Mouse (Mus musculus): ENCODE measurements around the gene Armcx4. TPM values are rescaled to one million over a fixed set of nuclear protein-coding genes. Genes with fewer than 3 reads are reported as not detected.
"Not testable (repeated sequence)": the region's sequence is repeated elsewhere in the genome, so short reads cannot be mapped to it uniquely, and the experiment has no call there.

Armcx4 gene
- total RNA-seq (2021), result 13.9 and 15.5 TPM in 2 replicates
- long read RNA-seq, experiment 1, partial matches to known transcripts, result 0 of 2 reads
- long read RNA-seq, experiment 1, other reads (novel, unspliced or antisense), result 2 of 2 reads
- long read RNA-seq, experiment 2, result 0 reads

DNA sequence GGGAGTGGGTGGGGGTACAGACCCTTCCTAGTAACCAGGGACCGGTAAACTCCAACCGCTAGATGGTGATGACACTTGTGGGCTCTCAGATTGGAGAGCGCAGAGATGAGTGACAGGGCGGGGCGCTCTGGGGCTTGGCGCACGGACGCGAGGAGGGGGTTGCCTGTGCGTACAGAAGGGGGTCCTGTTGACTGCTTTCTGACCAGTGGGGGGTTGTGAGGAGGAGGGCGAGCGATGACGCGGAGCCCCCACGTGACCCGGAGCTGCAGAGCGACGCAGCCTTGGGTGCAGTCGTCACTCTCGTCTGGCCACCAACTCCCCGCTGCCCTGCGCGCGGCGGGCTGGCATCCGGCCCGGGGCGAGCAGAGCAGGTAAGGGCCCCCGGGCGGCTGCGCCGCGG, at the start of gene Armcx4:
Gene Armcx4 (plus strand): TSS at position 253 of the 400 bp plus-strand sequence.
- peak; percentile 68 for DNase-seq

DNA sequence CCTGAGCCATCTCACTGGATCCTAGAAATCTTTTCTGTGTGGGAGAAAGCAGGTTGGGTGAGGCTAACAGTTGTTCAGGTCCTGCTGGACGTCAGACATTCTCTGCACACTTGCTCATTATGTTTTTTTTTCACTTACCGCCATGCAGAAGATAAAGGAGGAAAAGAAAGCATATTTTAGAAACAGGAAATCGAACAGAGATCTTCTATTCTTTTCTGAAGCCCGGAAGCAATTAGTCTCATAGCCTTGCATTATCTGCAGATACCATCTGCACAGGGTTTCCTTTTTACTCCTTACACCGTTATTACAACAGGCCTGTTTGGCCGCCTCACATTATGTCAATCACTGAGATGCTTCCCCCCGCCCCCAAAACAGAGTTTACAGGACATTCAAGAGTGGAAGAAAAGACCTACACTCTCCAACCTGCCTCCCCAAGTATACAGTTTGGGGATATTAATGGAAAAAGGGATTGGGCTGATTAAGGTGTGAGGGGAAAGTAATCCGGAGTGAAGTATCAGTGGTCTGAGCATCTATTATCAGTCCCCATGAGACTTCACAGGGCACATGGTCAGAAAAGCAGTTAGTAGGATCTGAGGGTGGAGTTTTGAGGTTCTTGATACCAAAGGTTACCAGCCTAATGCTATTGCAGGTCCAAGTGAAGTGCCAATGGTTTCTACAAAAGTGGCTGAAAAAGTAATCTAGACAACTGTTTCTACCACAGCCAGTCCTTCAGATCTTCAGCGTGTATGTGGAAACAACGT, 45.1 kb upstream of the Armcx4 start:
- no peak for DNase-seq

DNA sequence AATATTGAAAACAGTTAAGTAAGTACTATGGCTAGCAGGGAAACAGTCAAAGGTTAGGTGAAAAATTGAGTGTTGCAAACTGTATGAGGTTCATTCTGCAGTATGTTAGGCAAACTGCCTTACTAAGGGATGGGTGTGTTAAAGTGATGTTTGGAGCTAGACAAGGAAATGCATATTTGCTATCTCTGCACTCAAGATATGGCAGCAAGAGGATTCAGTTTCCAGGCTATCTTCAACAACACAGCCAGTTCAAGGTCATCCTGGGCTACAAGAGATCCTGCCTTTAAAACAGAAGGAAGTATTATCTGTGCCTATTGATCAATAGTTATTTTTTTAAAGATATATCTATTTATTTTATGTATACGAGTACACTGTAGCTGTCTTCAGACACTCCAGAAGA, 40.0 kb upstream of the Armcx4 start:
- no peak for DNase-seq

DNA sequence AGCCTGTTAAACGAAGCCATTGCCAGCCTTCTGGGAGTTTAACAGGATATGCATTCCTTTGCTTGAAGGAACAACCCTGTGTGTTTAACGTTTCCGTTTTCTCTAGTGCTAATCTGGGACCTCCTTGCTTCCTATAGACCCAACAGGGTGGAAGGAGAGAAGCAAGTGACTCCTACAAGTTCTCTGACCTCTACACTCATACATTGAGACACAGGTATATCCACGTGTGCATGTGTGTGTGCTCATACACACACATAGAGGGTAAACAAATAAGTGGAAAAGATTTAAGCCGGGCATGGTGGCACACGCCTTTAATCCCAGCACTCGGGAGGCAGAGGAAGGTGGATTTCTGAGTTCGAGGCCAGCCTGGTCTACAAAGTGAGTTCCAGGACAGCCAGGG, 38.9 kb upstream of the Armcx4 start:
- DNase-seq, result no peak

DNA sequence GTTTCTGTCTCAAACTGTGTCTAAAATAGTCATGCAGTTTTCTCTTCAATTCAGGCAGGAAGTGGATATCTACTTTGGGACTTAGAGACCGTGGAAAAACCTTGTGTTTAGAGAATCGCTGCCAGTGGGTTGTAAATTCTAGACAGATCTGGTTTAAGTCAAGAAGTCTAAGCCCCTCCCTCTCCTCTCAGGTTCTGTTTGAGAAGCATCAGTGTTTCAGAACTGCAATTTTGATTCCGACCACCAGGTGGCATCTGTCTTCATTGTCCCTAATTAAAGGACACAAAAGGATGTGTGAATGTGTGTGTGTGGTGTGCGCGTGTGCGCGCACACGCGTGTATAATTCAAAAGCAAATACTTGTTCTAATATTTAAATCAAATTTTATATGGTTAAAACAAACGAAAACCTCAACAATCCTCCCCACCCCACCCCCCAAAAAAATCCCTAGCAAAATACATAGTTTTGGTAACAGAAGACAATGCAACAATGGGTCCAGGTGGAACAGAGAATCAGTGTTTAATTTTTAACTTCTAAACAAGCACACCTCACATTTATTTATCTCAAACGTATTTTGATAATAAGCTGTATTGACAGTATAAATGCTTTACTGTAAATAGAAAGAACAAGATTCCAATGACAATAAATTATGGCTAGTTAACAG, 38.2 kb upstream of the Armcx4 start:
- DNase-seq, result peak; percentile 73

DNA sequence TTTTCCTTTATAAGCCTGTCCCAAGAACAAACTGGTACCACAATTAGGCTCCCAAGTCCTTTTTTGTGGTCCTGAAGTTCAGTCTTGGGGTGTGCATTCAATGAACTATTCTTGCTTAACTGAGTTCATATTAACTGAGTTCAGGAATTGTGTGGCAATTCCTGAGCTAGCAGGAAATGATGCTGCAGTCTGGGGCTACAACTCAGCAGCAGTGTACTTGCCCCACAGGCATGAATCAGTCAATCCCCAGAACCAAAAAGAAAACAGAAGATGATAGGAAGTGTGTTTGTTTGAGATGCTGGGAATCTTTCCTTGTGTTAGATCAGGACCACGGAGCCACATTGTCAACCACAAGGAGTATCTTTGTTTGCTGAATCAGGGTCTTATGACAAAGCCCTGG, 34.3 kb upstream of the Armcx4 start:
- DNase-seq, result no peak

DNA sequence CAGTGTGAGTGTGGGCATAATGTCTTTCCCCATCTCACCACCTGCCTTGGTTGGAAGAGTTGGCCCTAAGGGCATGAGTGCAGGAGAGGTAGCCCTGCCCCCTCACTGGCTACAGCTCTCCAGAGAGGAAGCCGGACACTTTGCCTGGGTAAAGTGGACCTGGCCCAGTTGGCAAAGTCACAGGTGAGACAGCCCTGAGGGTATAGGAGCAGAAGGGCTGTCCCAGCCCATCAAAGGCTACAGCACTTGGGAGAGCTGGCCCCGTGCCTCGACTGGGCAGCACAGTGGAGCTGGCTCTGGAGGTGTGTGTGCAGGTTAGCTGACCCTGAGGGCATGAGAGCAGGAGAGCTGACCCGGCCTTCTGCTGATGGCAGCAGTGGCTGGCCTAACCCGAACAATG, 24.7 kb upstream of the Armcx4 start:
- peak; percentile 9 for DNase-seq

DNA sequence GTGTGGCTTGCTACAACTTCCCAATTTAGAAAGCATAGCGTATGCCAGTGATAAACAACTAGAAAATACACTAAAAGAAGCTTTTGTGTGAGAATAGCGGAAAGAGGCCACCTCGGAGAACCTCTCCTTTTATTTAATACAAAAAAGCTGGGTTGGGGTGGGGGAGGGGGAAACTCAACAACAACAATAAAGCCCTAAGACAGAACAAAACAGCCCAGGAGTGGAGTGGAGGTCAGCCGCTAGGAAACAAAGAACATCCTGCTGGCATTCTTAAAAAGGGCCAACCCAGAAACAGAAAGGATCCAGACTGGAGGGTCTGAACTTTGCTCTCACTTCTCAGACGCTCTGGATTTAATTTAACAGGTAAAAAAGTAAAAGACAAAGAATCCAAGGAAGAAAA, 11.3 kb upstream of the Armcx4 start:
- DNase-seq, result no peak

DNA sequence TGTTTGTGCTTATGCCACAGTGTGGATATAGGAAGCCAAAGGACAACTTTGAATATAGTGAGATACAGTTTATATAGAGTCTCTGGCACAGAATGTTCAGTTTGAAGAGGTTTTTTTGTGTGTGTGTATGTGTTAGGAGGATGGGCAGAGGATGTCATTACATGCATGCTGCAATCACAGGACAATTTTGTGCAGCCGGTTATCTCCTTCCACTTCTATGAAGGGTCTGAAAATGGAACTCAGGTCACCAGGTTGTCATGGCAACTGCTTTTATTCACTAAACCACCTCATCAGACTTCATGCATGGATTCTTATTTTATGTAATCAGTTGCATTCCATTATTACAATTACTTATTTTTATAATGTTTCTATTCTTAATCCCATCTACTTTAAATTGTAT, 10.4 kb upstream of the Armcx4 start:
- no peak for DNase-seq

DNA sequence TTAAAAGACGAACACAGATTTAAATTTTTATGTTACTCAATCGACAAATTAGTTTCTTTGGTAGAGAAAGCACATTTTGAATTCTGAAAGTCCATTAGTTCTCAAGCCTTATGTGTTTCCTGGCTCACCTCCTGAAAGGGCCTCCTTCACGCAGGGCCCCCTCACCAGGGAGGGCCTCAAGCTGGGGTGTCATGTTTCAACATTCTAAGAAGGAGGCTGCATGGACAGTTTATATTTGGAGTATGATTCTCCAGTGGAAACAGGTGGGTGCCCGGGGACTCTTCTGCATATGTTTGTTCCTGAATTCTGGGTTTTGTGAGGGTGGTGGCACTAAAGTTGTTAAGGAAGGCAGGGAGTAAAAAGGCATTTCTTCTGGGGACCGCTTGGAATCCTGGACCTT, 1.4 kb upstream of the Armcx4 start:
- DNase-seq, result no peak

DNA sequence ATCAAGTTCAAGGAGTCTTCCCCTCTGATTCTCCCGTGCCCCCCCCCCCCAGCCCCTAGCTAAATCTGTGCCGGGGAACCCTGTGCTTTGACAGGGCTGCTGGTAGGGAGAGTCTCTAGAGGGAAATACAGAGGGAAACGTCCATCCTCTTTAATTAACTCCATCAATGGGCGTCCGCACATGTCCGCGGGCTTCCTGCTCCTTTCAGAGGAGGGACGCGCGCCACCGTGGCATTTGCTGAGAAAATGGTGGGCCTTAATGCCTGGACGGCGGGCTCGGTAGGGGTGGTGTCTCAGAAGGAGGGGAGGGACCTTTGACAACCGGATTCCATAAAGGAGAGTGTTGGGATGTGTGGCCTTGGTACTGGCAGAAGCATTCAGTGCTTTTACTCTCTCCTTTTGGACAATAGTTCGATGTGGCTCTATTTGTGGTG, 436 bp downstream of the Armcx4 start:
- DNase-seq, result peak; percentile 56

DNA sequence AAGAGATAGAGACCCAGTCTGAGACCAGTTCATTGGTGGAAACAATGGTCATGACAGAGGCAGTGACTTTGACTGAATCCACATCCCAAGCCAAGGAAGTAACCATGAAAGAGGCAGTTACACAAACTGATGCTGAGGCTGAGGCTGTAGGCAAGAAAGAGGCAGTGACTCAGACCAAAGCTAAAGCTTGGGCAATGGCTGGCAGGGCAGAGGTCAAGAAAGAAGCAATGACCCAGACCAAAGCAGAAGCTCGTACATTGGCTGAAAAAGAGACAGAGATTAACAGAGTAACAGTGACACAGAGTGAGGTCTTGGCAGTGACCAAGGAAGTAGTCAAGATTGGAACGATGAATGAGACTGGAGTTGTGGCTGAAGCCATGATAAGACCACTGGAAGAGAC, 3.4 kb downstream of the Armcx4 start:
- no peak for DNase-seq

DNA sequence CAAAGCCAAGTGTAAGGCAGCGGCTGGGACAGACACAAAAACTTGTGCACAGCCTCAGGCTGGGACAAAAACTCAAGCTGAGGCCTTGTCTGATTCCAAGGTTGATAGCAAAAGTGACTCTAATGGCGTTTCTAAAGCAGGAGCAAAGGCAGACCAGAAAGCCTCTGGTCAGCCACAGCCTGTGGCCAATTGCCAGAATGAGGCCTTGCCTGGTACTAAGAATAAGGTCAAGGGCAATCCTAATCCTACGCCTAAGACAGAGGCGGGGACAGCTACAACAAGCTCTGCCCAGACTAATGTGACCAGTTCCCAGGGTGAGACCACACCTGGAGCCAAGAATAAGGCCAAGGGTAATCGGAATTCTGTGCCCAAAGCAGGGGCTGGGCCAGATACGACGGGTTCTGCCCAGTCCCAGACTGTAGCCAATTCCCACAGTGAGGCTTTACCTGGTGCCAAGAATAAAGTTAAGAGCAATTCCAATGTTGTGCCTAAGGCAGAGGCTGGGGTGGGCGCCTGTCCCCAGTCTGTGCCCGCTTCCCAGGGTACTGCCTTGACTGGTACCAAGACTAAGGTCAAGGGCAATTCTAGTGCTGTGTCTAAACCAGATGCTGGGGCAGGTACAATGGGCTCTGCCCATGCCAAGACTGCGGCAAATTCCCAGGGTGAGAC, 4.7 kb downstream of the Armcx4 start:
- peak; percentile 59 for DNase-seq

DNA sequence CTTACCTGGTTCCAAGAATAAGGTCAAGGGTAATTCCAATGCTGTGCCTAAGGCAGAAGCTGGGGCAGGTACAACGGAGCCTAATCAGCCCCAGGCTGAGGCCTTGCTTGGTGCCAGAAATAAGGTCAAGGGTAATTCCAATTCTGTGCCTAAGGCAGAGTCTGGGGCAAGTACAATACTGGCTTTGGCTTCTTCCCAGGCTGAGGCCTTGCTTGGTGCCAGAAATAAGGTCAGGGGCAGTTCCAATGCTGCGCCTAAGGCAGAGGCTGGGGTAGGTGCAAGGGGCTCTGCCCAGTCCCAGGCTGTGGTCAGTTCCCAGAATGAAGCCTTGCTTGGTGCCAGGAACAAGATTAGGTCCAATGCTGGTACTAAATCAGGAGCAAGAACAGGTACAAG, 5.2 kb downstream of the Armcx4 start:
- peak; percentile 47 for DNase-seq

DNA sequence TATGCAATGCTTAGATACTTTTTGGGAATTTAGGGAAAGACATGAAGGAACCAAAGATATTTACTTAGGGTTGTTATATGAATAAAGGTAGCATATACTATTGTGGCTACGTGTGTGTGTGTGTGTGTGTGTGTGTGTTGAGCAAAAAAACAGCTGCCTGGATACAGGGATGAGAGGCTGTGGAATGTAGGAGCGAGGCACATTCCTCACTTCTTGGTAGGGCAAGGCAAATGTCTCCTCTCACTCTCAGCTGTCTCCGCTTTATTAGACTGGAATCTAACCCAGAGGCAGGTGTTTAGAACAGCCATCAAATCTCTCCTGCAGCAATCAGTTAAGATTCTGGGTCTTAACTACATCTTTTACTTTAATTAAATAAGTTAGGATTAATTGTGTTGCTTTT, 30.5 kb downstream of the Armcx4 start:
- no peak for DNase-seq

DNA sequence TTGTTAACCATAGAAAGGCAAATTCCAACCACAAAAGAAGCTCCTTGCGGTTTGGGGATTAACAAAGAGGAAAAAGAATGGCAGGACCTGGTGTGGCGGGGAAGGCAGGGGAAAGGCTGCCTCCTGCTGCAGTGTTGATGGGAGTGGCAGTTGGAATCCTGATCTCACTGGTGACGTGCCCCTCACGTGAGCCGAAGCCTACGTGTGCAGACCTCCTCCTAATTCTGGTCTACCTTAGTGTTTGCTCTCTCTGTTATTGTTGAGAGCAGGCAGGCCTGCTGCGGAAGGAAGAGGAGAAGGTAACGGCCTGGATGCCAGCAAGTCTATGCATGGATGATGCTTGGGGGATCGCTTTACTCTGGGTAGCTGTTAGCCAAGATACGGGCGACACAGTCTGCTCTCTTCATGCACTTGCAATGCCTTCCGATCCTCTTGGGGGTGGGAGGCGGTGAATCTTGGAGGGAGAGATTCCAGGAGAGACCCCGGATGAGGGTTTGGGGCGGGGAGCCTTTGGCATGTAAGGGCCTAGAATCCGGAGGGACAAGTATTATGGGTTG, 31.5 kb downstream of the Armcx4 start, which contains the start of gene Armcx1:
Gene Armcx1 (plus strand): TSS at position 212 of the 557 bp plus-strand sequence.
- DNase-seq, result peak; percentile 76

DNA sequence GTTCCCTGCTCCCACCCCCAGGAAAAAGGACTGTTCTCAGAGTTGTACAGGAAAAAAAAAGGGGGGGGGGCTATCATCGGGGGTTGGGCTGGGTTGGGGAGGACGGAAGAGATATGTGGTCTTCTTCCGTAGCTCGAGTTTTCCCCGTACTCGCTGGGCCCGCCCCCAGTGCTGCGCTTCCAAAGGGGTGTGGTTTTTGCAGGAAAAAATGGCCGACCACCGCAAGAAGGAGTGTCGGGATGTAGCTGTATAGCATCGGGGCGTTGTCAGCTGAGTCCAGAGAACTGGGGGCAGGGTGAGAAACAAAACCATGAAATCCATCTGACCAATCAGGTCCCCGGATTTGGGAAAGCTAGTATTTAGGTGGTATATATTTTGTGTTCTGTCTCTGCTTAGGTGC, 32.2 kb downstream of the Armcx4 start:
- peak; percentile 78 for DNase-seq

DNA sequence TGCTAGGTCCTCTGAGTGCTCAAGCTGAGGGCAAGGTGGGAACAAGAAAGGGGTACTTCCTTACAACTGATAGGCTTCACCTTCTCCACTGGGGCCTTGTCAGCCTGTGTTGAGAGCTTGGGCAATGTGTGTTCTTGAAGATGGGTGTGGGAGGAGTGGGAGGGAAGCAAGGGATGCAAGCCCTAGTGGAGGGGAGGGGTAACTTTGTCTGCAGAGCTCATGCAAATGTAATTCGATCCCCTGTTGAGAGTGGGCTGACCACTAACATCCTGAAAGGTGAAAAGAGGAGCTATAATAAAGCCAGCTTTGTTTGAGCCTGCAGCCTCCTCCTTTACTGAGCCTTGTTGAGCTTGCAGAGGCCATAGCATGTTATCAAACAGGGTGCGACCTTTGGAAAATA, 37.4 kb downstream of the Armcx4 start:
- not testable (repeated sequence) for DNase-seq

DNA sequence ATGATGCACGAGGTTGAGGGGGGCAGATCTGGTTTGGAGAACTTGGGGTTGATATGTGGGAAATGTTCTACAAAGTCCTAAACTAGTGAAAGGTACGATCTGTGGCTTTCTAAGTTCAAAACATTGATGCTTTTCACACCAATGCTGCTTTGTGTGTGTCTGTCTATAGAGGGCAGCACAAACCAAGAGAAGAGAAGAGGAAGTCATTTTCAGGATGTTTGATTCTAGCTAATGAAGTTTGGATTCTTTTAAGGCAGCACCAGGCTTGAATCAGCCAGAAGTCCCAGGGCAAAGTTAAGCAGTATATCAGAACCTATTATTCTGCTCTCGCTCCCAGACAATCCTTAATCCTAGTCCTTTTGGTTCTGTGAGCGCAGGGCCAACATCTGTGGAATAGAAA, 43.5 kb downstream of the Armcx4 start:
- DNase-seq, result no peak

DNA sequence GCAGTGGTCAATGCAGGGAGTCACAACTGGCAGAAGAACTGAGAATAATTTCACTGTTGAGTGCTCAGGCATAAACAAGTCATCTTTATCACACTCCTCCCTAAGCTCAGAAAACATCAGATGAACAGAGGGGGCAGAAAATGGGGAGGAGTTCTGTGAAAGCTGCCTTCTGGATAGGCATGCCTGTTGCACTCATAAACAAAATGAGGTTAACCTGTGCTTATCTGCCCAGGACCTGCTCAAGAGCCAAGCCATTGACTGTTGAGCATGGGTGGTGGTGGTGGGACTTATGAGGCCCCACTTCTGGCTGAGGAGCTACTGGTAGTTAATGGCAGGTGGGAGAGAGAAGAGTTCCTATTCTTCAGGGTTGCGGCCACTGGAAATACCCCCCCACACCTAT, 51.5 kb downstream of the Armcx4 start:
- no peak for DNase-seq

DNA sequence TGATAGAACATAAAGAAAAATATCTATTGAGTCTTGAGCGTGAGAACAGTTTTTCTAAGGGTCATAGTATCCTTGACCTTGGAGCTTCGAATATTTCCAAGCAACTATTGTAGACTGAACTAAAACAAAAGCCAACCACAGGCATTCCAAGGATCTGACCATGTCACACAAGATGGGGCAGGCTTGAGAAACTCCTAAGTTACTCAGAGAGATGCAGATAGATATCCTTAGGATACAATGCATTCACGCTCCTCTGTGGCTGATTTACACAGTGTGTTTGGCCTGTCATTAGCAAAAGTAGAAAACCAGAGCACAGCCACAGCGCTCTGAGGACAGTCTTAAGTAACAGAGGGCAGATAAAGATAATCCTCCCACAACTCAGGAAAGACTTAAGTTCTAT, 52.8 kb downstream of the Armcx4 start:
- no peak for DNase-seq

DNA sequence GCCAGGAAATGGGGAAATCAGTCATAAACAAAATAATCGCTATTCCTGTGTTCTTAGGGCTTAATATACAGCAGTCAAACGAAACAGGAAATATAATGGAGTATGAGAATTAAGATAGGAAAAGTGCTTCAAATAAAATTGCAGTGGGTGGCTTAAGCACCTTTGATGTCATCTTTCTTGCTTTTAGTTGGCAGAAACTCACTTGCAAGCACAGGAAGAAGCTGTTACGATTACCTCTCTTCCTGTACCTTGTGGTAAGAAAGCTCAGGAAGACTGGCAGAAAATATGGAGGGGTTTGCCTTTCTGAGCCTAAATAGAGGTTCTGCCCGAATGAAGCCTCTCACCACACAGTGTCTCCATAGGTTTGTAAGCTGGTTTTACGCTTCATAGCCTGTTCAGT, 55.5 kb downstream of the Armcx4 start:
- no peak for DNase-seq
